Mouse (Mus musculus) small intestine, adult 2 months (tissue): ENCODE results near the gene Hmox2.

Experiments used
- CTCF ChIP-seq: fragments of 200-500 bp; IDR thresholded peaks from 2 replicates; pipeline ENCODE4 v1.5.1; 2012; ENCODE audit warnings: low read depth, mild to moderate bottlenecking, control low read depth, inconsistent platforms, low read length, moderate library complexity, mixed read lengths; ENCODE audit not compliant: insufficient replicate concordance, insufficient read length; ENCODE audit errors: extremely low read depth
- POLR2A ChIP-seq: fragments of 200-500 bp; IDR thresholded peaks from 2 replicates; pipeline ENCODE4 v1.6.1; 2012; ENCODE audit warnings: low read depth, mild to moderate bottlenecking, control low read depth, inconsistent platforms, low read length, moderate library complexity

DNA sequence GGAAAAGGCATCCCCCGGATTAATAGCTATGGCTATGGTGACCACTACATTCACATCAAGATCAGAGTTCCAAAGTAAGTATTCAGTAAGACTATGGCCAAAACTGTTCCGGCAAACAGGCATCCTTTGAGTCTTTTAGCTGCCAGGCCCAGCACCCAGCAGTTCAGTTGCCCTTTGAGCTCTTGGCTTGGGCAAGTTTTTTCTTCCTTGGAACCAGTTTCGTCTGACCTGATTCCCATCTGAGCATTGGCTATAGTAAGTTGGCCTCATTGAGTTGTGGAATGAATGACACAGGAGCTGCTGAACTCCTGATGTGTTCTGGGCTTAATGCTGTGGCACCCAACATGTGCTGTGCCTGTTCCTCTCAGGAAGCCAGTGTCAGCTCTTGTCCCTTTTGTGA is 24.9 kb upstream of the Hmox2 start:
- TF ChIP-seq POLR2A (no peak), CTCF (no peak)
